16 mouse cellular contexts compared by ENCODE assay signal in the genomic region with DNA sequence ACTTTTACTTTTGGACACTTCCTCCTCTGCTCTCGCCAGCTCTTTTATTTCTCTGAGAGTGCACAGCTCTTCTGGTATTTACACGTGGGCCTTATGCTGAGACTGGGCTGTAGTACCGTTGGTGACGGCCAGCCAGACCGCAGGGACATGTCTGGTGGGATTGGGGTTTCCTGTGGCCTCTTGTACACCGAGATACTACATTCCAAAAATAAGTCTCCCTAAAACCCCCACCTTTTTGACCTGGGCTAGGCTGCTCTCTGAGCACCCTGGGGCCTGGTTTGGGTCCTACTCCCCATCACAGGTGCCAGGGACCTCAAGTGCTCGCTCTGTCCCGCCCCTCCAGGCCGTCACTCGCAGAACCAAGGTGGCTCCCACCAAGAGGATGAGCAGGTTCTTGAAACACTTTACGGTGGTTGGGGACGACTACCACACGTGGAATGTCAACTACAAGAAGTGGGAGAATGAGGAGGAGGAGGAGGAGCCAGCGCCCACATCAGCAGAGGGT. TPM values are rescaled to one million over a fixed set of nuclear protein-coding genes. Genes with fewer than 3 reads are reported as not detected.
DNase-seq lines count a peak whose midpoint lies in the region; ATAC-seq and TF ChIP-seq lines count a peak whose summit lies in the region.
"Had no signal": no experiment of that assay in that cellular context is flagged by ENCODE, and none has a peak within 500 bp of the region (broad histone marks: within the 10 kb centered on the region; RNA-seq: fewer than 3 reads in every experiment).

No protein-coding gene starts in this region.

- H3K4me3 ChIP-seq in lung, embryonic 14.5 days (ENCODE audit: low read depth, low read length) = no peak overlapping the region
- H3K4me3 ChIP-seq in bone marrow, adult 2 months (replicated peaks; ENCODE audit: control insufficient read depth, low read depth, low read length) = peak overlapping the region; percentile 8
- H3K4me3 ChIP-seq: hindbrain, embryonic 15.5 days; left cerebral cortex, adult 2 months; limb, embryonic 13.5 days; midbrain, embryonic 15.5 days had no signal

- H3K27ac ChIP-seq in lung, embryonic 14.5 days (ENCODE audit: low read depth) = no peak overlapping the region
- H3K27ac ChIP-seq in bone marrow, adult 2 months (ENCODE audit: control insufficient read depth, insufficient read depth, low read depth, low read length, poor library complexity) = peak overlapping the region; percentile 87
- H3K27ac ChIP-seq: hindbrain, embryonic 15.5 days; left cerebral cortex, adult 2 months; limb, embryonic 13.5 days; midbrain, embryonic 15.5 days had no signal

- H3K9ac ChIP-seq in lung, embryonic 14.5 days = no peak overlapping the region
- H3K9ac ChIP-seq: forebrain, postnatal 0 days; hindbrain, embryonic 15.5 days; limb, embryonic 13.5 days; midbrain, embryonic 15.5 days had no signal

- 0 out of 2 replicates have a peak, but pooled peaks cover under 1% of the 10 kb centered on the region for H3K9me3 ChIP-seq in lung, embryonic 14.5 days (ENCODE audit: low read depth, low read length)
- H3K9me3 ChIP-seq: hindbrain, embryonic 15.5 days; midbrain, embryonic 15.5 days had no signal

- peak; percentile 14 for DNase-seq in lung, embryonic 14.5 days
- DNase-seq in lung, postnatal 4 days = no peak
- peak; percentile 87 for DNase-seq in A20 (ENCODE audit: low read depth, low spot score)
- DNase-seq in naive thymus-derived CD4-positive, alpha-beta T cell, adult 2 months (ENCODE audit: low read depth) = peak; percentile 57
- DNase-seq in ovary, adult 18-20 months (ENCODE audit: low spot score) = no peak
- DNase-seq in gastrocnemius, postnatal 25 days = no peak
- DNase-seq in kidney, adult 18-20 months = no peak
- DNase-seq: cerebellum, postnatal 25 days; forebrain, postnatal 0 days; kidney, adult 8-10 months had no signal

- no peaks in the 10 kb centered on the region for H3K4me1 ChIP-seq in lung, embryonic 14.5 days (ENCODE audit: insufficient read depth)
- H3K4me1 ChIP-seq in bone marrow, adult 2 months (ENCODE audit: control insufficient read depth, insufficient read depth, low read length) = peaks cover 20% of the 10 kb centered on the region
- H3K4me1 ChIP-seq: midbrain, embryonic 15.5 days had no signal

- no peak overlapping the region for H3K4me2 ChIP-seq in lung, embryonic 14.5 days
- H3K4me2 ChIP-seq: hindbrain, embryonic 15.5 days; limb, embryonic 13.5 days; midbrain, embryonic 15.5 days had no signal

- no peak for TF ChIP-seq POLR2A in bone marrow, adult 2 months (IDR thresholded peaks at IDR 0.05; ENCODE audit: borderline replicate concordance, control insufficient read depth, low read depth, low read length)

- H3K36me3 ChIP-seq in lung, embryonic 14.5 days (ENCODE audit: insufficient read depth) = no peaks in the 10 kb centered on the region
- H3K36me3 ChIP-seq: hindbrain, embryonic 15.5 days; limb, embryonic 13.5 days; midbrain, embryonic 15.5 days had no signal

- 0 out of 2 replicates have a peak, but pooled peaks have one; percentile 8 for ATAC-seq in lung, embryonic 14.5 days (ENCODE audit: insufficient read depth)
- ATAC-seq: forebrain, postnatal 0 days; midbrain, embryonic 15.5 days; Patski had no signal

- no peak for TF ChIP-seq CTCF in lung, embryonic 14.5 days (IDR thresholded peaks at IDR 0.05; ENCODE audit: low read depth)
- TF ChIP-seq CTCF in bone marrow, adult 2 months (IDR thresholded peaks at IDR 0.05; ENCODE audit: control insufficient read depth, insufficient read depth, low read length) = no peak

- no peaks in the 10 kb centered on the region for H3K27me3 ChIP-seq in lung, embryonic 14.5 days (ENCODE audit: insufficient read depth, low read length)
- H3K27me3 ChIP-seq: hindbrain, embryonic 15.5 days; limb, embryonic 13.5 days; midbrain, embryonic 15.5 days; Patski had no signal

- WGBS in lung, embryonic 14.5 days = 62% methylated on average over 14 of the region's 14 CpGs
- 8% methylated on average over 14 of the region's 14 CpGs for WGBS in bone marrow, adult 2 months

RNA-seq across cellular contexts. Expression of a gene that starts 26.5 kb away (rescaled TPM):
- 6.1 and 8.2 TPM in 2 replicates for polyA plus RNA-seq in lung, embryonic 14.5 days (2014; fragmentation: Nextera tagmentation; extraction: Ambion mirVana)
- 18.2 and 30.0 TPM in 2 replicates for polyA plus RNA-seq in bone marrow, adult 2 months (2011; ENCODE audit: insufficient read depth, insufficient read length, low replicate concordance, missing spikeins)
- 1 to 10 TPM in 1 of 2 experiments, under 1 TPM in 1; 0.67 to 1.1 TPM for total RNA-seq in gastrocnemius, postnatal 25 days (2021)

RNA-seq across cellular contexts. Expression of a gene that starts 31.1 kb away (rescaled TPM):
- 5.7 and 6.9 TPM in 2 replicates for polyA plus RNA-seq in lung, embryonic 14.5 days (2014; fragmentation: Nextera tagmentation; extraction: Ambion mirVana)
- polyA plus RNA-seq in bone marrow, adult 2 months (2011; ENCODE audit: insufficient read depth, insufficient read length, low replicate concordance, missing spikeins) = 6.5 and 17.7 TPM in 2 replicates
- total RNA-seq in gastrocnemius, postnatal 25 days (2021) = 1 to 10 TPM; 1.9 to 2.2 TPM

RNA-seq across cellular contexts. Expression of a gene that starts 51.0 kb away (rescaled TPM):
- polyA plus RNA-seq in lung, embryonic 14.5 days (2014; fragmentation: Nextera tagmentation; extraction: Ambion mirVana) = 9.5 and 10.1 TPM in 2 replicates
- polyA plus RNA-seq in bone marrow, adult 2 months (2011; ENCODE audit: insufficient read depth, insufficient read length, low replicate concordance, missing spikeins) = 5.0 and 7.2 TPM in 2 replicates
- total RNA-seq in gastrocnemius, postnatal 25 days (2021) = 10 to 100 TPM; 78.9 to 87.0 TPM

Comparison
In these comparisons a context has a peak if more than half of its experiments do, and no peak if none do; other contexts are left out.
1. DNase-seq: peak in lung, embryonic 14.5 days (single experiment), A20 (single experiment) and naive thymus-derived CD4-positive, alpha-beta T cell, adult 2 months (single experiment); none in lung, postnatal 4 days (0 of 2), ovary, adult 18-20 months (single experiment), gastrocnemius, postnatal 25 days (single experiment) and kidney, adult 18-20 months (single experiment).